Mouse (Mus musculus) heart, postnatal 0 days (tissue): ENCODE data around the gene Gsc2.

Experiments
- CTCF ChIP-seq: IDR thresholded peaks from 2 replicates; pipeline ENCODE4 v1.5.1; 2016; ENCODE audit warnings: antibody characterized with exemption, control low read depth, low read depth
- EP300 ChIP-seq: IDR thresholded peaks from 2 replicates; pipeline ENCODE4 v1.6.1; 2016; ENCODE audit warnings: antibody characterized with exemption, low read depth

DNA sequence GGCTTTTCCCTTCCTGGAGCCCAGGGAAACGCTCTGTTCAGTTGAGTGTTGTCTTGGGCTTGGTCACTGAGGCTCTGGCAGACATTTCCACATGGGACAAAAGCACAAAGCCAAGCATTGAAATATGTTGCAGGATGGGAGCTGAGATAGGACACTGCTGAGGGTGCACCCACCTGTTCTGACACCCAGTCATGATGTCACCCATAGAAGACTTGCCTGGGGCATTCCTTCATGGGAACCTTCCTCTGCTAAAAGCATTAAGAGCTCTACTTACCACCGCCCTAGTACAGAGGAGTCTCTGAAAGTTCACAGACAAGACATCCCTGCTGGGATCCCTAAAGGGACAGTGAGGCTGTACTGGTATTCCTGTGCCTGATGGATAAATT, 24.5 kb downstream of the Gsc2 start:
- TF ChIP-seq CTCF (no peak), EP300 (no peak)
